Mouse (Mus musculus) kidney, adult 2 months (tissue): ENCODE results near the gene Ncln.

ENCODE experiments used
- CTCF ChIP-seq: fragments of 200-500 bp; conservative IDR thresholded peaks from 2 replicates; pipeline ENCODE4 v1.5.1; 2011; ENCODE audit warnings: low read depth, mild to moderate bottlenecking, control low read depth, low read length, moderate library complexity, mixed read lengths; ENCODE audit not compliant: insufficient read depth, insufficient read length
- POLR2A ChIP-seq: fragments of 200-500 bp; IDR thresholded peaks from one replicate; pipeline ENCODE4 v1.6.1; 2011; ENCODE audit warnings: low read depth, low read length, control low read depth

DNA sequence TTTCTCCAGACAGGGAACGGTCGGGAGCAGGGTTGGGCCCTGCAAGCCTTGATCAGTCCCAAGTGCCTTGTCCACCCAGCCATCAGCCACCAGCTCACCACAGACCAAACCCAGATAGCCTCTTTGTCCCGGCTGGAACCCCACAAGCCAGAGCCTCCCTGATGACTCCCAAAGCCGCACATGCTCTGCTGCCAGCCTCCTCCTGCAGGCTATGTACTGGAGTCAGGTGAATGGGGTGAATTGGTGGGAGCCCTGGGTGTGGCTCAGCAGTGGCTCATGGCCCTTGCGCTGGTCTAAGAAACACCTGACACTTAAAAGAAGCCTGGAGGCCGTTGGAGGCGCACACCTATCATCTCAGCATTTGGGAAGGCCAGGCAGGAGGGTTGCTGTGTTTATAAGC is 33.3 kb downstream of the Ncln start:
- TF ChIP-seq CTCF (no peak), POLR2A (no peak)
